Mouse (Mus musculus): ENCODE measurements around the gene Pet117.

- TF ChIP-seq POLR2A (IDR thresholded peaks at IDR 0.05; ENCODE audit: control insufficient read depth in 1 of 2, insufficient read depth in 1 of 2, low read depth in 1 of 2, low read length in 2 of 2, poor library complexity in 1 of 2) (no peak), ZNF384 (IDR thresholded peaks at IDR 0.05; ENCODE audit: low read depth, low read length) (no peak), USF1 (IDR thresholded peaks at IDR 0.05; ENCODE audit: low read depth, low read length) (no peak), EP300 (IDR thresholded peaks at IDR 0.05; ENCODE audit: low read depth in 1 of 2, low read length in 2 of 2) (no peak), CTCF (IDR thresholded peaks at IDR 0.05 in 2 of 3, conservative IDR thresholded peaks at IDR 0.05 in 1 of 3; ENCODE audit: control insufficient read depth in 1 of 3, insufficient read depth in 1 of 3, low read depth in 2 of 3, low read length in 3 of 3, poor library complexity in 1 of 3, severe bottlenecking in 1 of 3) (no peak)
Measured at GRCm38 (mm10) chr2:144381741-144382140, 12.9 kb downstream of the Pet117 start.

Measured in MEL (cell line).